Mouse (Mus musculus) liver, adult 2 months (tissue): ENCODE data around the gene Polr2c.
A peak's percentile ranks its signal among the peaks of the same experiment; 100 is the strongest.

Source experiments
- CTCF ChIP-seq: fragments of 200-500 bp; IDR thresholded peaks from 2 replicates; pipeline ENCODE4 v1.5.1; 2011; ENCODE audit warnings: low read depth, low read length, control low read depth
- POLR2A ChIP-seq: fragments of 200-500 bp; IDR thresholded peaks from 2 replicates; pipeline ENCODE4 v1.6.1; 2011; ENCODE audit warnings: low read length, control low read depth; ENCODE audit not compliant: insufficient read depth; ENCODE audit errors: extremely low read depth

- TF ChIP-seq CTCF (no peak), POLR2A (peak; percentile 38; the same call in 1 of the 2 replicates)
Observed at GRCm38 (mm10) chr8:94838600-94838999, 18.6 kb upstream of the Polr2c start.
